Mouse (Mus musculus): ENCODE data around the gene Klri2.
"Not testable (repeated sequence)": the region's sequence is repeated elsewhere in the genome, so short reads cannot be mapped to it uniquely, and the experiment has no call there.

Gene Klri2

DNA sequence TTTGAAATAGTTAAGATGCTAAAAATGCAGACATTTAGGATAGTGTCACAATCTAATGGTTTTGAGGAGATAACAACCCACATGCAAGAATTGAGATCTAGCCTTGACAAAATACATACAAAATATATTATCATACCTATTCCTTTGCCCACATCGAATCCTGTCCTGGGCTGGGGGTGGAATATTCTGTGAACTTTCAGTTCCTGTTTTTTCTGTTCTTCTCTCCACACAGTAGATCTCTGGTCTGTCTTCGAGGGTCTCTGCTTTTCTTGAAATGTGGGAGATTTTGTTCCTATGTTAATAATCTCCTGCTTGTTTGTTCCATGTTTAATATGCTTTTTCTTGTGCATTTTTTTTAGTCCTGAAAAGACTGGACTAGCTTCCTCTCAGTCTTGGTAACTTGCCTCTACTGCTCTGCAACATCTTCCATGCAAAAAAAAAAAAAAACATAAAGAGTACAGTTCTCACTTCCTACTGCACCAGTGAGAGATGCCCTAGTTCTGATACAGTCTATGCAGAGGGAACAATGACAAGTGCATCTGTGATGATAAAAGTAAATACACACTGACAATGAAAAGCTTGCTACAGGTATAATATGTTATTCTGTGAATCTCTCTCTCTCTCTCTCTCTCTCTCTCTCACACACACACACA is at the start of gene Klri2:
Gene Klri2 (minus strand): TSS at position 416 of the 653 bp plus-strand sequence.
- no peak for DNase-seq (ENCODE audit: low spot score in 2 of 2)

GRCm38 (mm10) chr6:129784170-129784569 is 43.9 kb upstream of the Klri2 start, which contains the start of gene Gm156:
Gm156 (minus strand) TSS chr6:129784270.
- not testable (repeated sequence) for DNase-seq (ENCODE audit: low spot score in 2 of 2)

- no peak for DNase-seq (ENCODE audit: low spot score in 2 of 2)
Measured at GRCm38 (mm10) chr6:129747654-129748032, 7.4 kb upstream of the Klri2 start.

DNA sequence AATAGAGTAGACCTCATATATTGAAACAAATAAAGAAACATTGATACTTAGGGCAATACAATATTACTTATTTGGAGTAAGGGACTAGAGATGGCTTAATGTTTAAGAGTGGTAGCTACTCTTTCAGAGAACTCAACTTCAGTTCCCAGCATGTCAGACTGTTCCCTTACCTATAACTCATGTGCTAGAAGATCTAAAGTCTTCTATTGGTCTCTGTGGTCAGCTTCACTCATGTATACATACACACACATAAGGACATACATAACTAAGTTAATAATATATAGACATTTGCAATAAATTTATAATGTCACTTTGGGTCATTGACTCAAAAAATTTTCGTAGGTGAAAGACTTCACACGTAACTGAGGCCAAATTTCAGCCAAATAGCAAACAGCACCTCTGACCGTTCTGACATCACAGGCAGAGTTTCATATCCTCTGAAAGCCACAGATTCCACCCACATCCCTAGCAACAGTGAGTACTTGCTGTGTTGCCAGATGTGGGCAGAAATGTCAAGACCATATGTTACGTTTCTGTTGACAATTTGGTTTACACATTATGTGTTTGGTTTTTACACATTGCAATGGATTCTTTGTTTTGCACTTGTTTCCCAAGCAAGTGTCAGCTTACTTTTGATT is 6.9 kb upstream of the Klri2 start:
- DNase-seq (ENCODE audit: low spot score in 2 of 2): no peak

DNA sequence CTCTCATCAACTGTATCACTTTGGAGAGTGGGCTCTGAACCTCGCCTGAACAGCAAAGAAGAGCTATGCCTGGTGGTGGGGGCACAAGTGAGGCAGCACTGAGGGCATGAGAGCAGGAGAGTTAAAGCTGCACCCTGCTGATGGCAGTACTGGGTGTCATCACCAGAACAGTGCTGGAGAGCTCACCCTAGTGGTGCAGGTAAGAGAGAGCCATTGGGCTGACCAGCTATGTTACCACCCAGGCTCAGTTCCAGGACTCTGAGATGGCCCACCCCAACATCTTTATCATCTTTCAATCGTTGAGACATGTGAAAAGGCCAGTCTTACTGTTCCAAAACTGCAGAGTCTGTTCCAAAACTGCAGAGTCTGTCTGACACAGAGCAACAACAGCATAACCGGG is 5.9 kb upstream of the Klri2 start:
- DNase-seq (ENCODE audit: low spot score in 2 of 2): no peak

- DNase-seq (ENCODE audit: low spot score in 2 of 2): no peak
Measured at GRCm38 (mm10) chr6:129736414-129736813, 3.9 kb downstream of the Klri2 start.

GRCm38 (mm10) chr6:129727237-129727636 is 13.0 kb downstream of the Klri2 start:
- DNase-seq (ENCODE audit: low spot score in 2 of 2): no peak

DNA sequence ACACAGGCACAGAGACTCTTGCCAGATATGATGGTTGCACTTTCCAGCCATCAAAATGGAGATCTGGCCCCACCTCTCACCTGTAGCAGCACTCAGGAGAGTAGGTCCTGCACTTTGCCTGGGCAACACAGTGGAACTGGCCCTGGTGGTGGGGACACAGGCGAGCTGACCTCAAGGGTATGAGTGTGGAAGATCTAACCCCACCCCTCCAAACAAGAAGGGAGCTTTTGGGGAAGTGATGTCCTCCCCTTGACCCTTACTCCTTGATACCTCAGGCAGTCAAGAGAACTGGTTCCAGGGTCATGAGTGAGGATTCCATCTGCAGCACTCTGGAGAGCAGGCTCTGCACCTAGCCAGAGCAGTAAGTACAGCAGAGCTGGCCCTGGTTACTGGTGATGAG is 18.9 kb downstream of the Klri2 start:
- no peak for DNase-seq (ENCODE audit: low spot score in 2 of 2)

DNA sequence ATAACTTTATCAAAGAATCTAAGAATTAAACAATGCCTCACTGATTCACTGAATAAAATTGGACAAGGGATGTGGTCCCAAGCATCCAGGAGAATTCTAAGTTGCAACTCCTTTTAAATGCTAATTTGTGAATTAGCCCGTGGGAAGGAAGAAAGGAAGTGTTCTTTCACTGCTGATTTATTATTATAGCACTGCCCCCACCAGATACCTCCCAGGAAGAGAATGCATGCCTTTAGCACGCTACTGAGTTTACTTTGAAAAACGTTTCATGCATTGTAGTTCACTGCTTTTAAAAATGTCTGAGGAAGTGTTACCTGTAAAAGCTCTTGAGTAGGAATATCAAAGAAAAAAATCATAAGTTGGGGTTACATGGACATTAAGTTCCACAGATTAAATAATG is 19.8 kb downstream of the Klri2 start:
- DNase-seq (ENCODE audit: low spot score in 2 of 2): no peak

GRCm38 (mm10) chr6:129717032-129717431 is 23.3 kb downstream of the Klri2 start, which contains the start of gene Klri1:
Klri1 (minus strand) TSS chr6:129717132.
- no peak for DNase-seq (ENCODE audit: low spot score in 2 of 2)

GRCm38 (mm10) chr6:129713566-129713965 is 26.7 kb downstream of the Klri2 start:
- DNase-seq (ENCODE audit: low spot score in 2 of 2): no peak

DNA sequence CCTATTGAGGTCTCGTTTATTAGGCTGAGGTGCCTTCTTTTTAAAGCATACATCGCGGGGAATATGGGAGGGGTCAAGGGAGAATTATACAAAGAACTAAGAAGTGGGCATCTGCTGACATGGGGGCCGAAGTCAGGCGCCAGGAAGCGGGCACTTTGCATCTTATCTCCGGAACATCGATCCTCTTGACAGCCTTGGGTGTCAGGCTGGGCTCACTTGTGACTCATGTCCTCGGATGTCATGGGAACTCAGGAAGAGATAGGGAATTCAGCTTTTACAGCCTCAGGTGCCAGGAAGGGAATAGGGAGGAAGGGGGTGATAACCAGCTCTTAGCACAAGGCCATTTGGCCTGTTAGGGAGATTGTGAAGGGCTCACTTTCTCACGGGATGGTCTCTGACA is 48.8 kb downstream of the Klri2 start:
- DNase-seq (ENCODE audit: low spot score in 2 of 2): not testable (repeated sequence)

GRCm38 (mm10) chr6:129680379-129680778 is 59.9 kb downstream of the Klri2 start:
- DNase-seq (ENCODE audit: low spot score in 2 of 2): peak in 1 of 2 experiments; percentile 1
